Mouse (Mus musculus): ENCODE data around the gene Frmd4b.

The Frmd4b gene

GRCm38 (mm10) chr6:97478981-97479860 lies 138.1 kb downstream of the Frmd4b start:
- intact Hi-C loops (cut with DNase I): no loop called here

DNA sequence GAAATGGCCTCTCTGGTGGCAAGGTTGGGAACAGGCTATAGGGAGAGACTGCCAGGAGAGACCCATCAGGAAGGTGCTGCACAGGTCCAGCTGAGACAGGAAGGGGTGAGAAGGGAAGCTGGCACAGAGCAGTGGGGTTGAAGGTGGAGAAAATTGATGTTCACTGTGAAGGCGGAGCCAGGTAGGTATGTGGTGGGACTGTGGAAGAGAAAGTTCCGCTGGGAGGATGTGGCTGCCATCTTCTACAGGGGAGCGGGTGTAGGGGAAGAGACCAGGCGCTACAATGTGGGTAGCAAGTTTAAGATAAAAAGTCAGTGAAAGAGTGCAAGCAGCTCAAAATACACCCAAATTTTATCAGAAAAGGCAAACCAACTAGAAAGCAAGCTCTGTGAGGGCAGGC lies 143.7 kb downstream of the Frmd4b start:
- intact Hi-C loops (cut with DNase I): no loop called here

DNA sequence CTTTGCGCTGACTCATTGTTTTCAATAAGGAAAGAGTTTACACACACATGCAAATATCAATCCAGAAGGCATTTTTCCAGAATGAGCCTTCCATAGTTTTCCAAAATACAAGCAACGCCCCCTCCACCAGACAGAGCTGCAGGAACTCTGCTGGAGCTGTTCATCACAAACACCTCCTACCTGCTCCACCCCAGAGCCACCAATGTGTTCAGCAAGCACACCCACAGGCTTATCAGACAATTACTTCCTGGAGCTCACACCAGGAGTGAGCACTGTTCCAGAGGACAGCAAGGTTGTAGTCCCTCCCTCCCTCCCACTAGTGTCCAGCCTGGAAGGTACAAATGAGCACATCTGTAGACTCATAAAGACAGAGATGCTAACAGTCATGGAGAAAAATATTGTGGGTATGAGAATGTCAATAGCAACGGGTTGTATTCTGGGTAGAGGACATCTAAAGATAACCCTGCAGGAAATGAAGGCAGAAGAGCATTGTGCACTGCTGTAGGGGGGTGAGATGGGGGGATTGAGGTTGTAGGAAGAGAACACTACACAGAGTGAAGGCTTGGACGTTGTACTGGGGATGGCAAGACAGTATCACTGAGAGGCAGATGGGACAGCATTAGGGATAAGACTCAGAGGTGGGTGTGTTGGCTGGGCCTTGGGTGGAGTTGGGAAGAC lies 144.3 kb downstream of the Frmd4b start:
- intact Hi-C loops (cut with DNase I): no loop called here

GRCm38 (mm10) chr6:97463898-97464524 lies 153.3 kb downstream of the Frmd4b start:
- intact Hi-C loops (cut with DNase I): no loop called here

DNA sequence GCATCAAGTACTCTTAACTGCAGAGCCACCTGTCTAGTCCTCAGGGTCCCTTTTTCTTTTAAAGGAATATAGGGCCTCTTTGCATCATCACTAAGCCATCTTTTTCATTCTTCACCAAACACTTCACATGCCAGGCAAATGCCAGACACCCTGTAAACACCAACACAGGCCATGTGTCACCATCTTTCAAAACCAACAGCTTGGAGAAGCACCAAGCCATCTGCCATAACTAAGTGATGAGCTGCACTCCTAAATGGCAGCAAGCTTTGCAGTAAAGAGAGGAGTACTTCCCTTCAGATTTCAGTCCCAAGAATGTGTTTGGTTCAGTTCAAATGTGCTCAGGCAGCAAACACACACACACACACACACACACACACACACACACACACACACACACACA lies 154.9 kb downstream of the Frmd4b start:
- intact Hi-C loops (cut with DNase I): no loop called here

DNA sequence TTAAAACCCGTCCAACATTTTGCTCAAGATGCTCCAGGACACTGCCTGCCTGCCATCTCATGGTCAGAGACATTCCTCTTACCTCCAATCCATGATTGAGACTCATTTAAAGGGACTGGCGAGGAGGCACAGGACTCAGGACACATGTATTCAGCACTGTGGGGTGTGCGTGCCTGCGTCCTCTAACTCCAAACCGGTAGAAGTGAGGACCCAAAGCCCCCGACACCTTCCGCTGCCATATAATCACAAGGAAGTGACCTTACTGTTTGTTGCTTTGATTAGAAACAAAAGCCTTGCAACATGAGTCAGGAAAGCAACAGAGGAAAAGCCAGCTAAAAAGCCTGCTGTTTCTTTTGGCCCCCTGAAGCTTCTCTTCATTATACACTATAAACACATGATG lies 158.2 kb downstream of the Frmd4b start:
- intact Hi-C loops (cut with DNase I): no loop called here

DNA sequence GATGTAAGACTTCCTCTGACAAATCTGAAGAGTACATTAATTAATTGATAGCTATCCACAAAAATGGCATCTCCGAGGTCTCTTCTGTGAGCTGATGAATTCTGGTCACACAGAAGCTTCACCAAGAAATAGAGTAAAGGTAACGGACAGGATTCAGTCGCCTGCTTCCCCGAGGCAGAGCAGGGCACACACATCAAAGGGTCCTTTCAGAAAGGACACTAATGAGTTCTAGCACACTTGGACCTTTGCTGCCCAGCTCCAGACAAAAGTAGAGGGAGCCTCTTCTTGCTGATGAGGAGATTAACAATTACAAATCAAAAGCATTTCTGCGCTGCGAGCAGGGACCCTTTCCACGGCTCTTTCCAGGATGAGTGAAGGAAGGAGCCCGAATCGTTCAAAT lies 159.0 kb downstream of the Frmd4b start:
- intact Hi-C loops (cut with DNase I): no loop called here

- intact Hi-C loops (cut with DNase I): no loop called here
Measured at GRCm38 (mm10) chr6:97457954-97458353, 159.4 kb downstream of the Frmd4b start.

DNA sequence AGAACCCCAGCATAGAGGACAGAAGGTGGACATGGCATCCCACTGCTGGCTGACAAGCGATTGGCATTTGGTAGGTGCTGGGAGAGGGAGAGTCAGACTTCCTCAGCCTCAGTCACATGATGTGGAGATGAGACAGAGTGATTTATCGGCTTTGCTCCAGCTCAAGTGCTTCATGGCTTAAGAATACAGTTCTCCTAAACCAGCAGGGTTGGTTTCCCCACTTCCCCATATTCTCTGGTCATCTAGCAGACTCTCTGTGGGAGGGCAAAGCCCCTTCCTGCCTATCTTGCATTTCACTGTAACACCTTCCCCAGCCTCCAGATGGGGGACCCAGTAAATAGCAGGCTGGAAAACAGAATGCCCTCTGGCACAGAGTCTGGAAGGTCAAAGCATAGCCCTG lies 160.1 kb downstream of the Frmd4b start:
- intact Hi-C loops (cut with DNase I): no loop called here

DNA sequence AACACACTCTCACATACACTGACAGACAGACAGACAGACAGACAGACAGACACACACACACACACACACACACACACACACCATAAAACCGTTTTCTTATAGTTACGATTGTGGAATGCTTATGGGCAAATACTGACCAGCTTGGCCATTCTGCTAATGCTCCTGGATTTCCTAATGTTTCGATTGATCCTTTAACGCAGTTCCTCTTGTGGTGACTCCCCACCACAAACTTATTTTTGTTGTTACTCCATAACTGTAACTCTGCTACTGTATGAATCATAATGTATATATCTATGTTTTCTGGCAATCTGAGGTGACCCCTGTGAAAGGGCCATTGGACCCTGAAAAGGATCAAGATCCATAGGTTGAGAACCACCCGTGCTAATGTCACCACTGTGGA lies 165.1 kb downstream of the Frmd4b start:
- intact Hi-C loops (cut with DNase I): no loop called here

- intact Hi-C loops (cut with DNase I): no loop called here
Measured at GRCm38 (mm10) chr6:97449806-97450205, 167.5 kb downstream of the Frmd4b start.

- intact Hi-C loops (cut with DNase I): no loop called here
Measured at GRCm38 (mm10) chr6:97447020-97447419, 170.3 kb downstream of the Frmd4b start.

DNA sequence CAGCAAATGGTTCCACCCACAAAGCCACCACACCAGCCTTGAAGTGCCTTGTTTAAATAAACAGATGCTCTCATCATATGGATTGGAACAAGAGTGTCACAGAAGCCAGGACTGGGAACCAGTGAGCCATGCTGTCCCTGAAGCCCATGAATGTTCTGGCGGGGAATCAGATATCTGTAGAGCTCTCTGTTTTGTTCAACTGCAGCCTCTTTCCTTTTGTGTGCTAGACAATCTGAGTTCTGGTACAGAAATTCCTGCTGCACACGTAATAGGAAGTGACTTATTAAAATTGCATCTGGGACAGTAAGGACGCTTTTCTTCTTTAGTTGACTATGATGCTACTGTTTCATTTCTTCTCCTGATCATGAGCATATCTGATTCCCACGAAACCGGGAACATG lies 173.2 kb downstream of the Frmd4b start:
- intact Hi-C loops (cut with DNase I): no loop called here

- intact Hi-C loops (cut with DNase I): no loop called here
Measured at GRCm38 (mm10) chr6:97443522-97443921, 173.8 kb downstream of the Frmd4b start.

GRCm38 (mm10) chr6:97441357-97441756 lies 176.0 kb downstream of the Frmd4b start:
- intact Hi-C loops (cut with DNase I): no loop called here

DNA sequence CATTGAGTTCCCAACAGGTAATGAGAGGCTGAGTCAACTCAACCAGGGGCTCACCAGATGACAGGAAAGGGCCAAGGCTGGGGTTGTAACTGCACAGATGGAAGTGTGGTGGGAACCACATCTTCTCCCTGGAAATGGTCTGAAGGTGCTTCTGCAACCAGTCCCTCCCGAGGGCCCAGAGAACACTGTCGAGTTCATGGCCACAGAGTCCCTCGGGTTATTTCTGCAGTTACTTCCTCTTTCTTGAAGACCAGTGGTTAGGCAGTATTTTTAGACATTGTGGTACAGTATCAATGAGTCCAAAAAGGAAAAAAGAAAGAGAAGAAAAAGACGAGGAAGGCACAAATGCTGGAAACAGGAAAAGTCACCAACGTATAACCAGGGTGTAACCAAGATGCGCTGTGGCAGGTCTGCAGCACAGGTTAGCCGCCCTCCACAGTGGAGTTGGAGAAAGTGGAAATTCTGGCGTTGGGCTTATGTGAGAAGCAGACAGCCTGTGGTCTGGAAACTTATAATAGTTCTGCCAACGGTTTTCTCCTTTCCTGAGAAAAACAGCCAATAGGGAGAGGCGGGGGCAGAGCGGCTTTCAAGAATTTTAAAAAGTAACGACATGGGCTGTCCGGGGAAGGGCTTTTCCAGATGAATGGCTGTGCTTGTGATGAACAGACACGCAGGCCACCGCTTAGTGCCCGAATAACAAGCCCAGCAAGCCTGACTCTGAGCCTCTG lies 178.3 kb downstream of the Frmd4b start:
- intact Hi-C loops (cut with DNase I): no loop called here

DNA sequence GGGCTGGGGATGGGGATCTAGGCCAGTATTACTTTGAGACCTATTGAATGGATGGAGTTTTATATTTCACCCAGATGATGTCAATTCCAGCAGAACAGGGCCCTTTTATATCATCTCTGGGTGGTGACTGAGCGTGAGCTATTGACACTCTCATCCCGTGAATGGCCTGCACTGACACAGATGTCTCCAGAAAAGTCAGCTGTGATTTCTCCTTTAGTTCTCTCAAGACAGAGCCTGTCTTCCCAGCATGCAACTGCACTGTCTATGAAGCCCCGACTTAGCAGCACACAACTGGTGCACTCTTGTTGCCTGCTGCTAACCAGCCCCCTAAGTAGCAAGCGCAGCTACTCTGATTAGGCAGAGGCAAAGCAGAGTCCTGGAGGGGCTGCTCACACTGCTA lies 182.6 kb downstream of the Frmd4b start:
- intact Hi-C loops (cut with DNase I): no loop called here

- intact Hi-C loops (cut with DNase I): no loop called here
Measured at GRCm38 (mm10) chr6:97431309-97432004, 185.9 kb downstream of the Frmd4b start.

DNA sequence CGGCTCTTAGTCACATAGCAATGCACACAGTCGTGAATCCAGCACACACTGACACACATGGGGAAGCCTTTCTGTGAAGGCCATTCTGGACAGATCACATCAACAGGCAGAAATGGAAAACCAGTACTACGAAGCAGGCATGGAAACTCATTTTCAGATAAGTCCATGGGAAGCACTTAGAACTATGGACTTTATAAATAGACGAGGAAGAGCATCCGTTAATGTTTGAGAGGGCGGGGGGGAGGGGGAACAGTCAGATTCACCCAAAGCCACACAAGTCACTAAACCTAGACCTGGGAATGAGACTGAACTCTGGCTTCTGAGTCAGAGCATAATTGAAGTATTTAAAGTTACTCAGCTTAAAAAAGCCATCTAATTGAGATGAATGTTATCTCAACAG lies 186.8 kb downstream of the Frmd4b start:
- intact Hi-C loops (cut with DNase I): no loop called here

GRCm38 (mm10) chr6:97429688-97430343 lies 187.5 kb downstream of the Frmd4b start:
- intact Hi-C loops (cut with DNase I): no loop called here
